Mouse (Mus musculus): Measurements from ENCODE around the gene Gm21915. TPM values are rescaled to one million over a fixed set of nuclear protein-coding genes. Genes with fewer than 3 reads are reported as not detected.

The Gm21915 gene
- polyA plus RNA-seq, 1 experiment from 2014 or later: not detected

DNA sequence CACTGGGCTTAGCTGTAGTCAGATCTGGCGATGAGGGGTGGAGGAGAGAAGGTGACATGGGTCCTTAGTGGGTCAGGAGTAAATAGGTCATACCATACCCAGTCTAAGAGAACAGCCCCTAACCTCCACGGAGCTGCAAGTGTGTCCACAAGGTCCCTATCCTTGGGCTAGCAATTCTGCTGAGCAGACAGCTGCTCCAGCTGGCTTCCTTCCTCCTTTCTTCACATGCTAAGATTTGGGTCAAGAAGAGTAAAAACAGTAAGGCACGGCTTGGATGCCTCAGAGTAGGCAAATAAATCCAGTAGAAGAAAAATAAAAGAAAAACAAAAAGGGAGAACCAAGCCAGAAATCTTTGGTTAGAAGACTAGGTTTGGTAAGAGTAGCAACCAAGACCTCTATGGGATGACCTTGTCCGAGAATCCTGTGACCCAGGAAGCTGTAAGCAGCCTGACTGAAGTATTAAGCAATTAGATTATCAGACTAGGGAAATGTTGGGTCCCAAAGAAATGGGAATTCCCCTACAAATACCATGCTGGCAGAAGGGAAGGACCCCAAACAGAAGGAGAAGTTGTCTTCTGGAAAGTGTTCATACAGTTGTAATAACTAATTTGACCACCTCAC, 19.1 kb upstream of the Gm21915 start:
- no peak for TF ChIP-seq CTCF (IDR thresholded peaks at IDR 0.05; ENCODE audit: low read depth)
- Histone ChIP-seq H3K9me3 (replicated peaks; ENCODE audit: low read length) (no peaks in the 10 kb centered on the region), H3K9ac (ENCODE audit: low read depth, low read length) (no peak overlapping the region), H3K4me3 (replicated peaks; ENCODE audit: low read depth, low read length) (no peak overlapping the region), H3K27ac (no peak overlapping the region), H3K36me3 (ENCODE audit: insufficient read depth, low read length) (no peaks in the 10 kb centered on the region), H3K4me1 (replicated peaks; ENCODE audit: insufficient read depth, low read length) (no peaks in the 10 kb centered on the region; the same call in 1 of the 2 replicates), H3K4me2 (ENCODE audit: low read length) (no peak overlapping the region), H3K27me3 (ENCODE audit: insufficient read depth, low read length) (no peaks in the 10 kb centered on the region)
- 70% methylated on average over 4 of the region's 4 CpGs for WGBS
- ATAC-seq (replicated peaks; ENCODE audit: low FRiP score, low read depth) (no peak), DNase-seq (ENCODE audit: low spot score) (no peak)

GRCm38 (mm10) chr9:40652757-40653156, 17.7 kb upstream of the Gm21915 start:
- 29% methylated on average over 9 of the region's 9 CpGs for WGBS

DNA sequence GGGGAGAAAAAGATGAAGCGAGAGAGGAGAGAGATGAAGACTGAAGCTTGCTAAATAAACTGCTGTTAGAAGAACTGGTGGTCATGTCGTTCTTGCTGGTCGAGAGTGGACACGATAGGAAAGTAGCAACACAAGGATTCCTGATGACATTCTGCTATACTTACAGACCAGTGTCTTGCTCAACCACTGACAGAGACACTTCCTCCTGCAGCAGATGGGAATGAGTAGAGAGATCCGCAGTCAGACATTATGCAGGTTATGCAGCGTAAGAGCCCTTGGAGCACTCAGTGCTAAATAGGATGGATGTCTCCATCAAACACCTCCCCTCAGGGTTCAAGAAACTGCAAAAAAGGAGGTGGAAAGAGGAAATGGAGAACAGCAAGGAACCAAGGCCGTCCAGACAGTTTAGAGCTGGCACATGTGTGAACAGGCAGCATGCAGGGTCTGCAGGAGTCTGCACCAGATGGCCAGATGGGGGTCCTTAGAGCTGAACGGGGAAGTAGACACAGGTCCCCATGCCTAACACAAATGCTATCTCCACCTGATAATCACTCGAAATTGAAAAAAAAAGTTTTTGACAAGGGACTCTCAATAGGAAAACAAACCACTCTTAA, 4.1 kb upstream of the Gm21915 start:
- no peaks in the 10 kb centered on the region for H3K4me1 ChIP-seq (replicated peaks; ENCODE audit: insufficient read depth, low read length)
- ATAC-seq (replicated peaks; ENCODE audit: low FRiP score, low read depth): no peak

More at GRCm38 (mm10) chr9:40652757-40653156, 17.7 kb upstream of the Gm21915 start:
- ATAC-seq (replicated peaks; ENCODE audit: low FRiP score, low read depth) (no peak), DNase-seq (ENCODE audit: low spot score) (no peak)
- Histone ChIP-seq H3K27ac (no peak overlapping the region), H3K9ac (ENCODE audit: low read depth, low read length) (no peak overlapping the region), H3K36me3 (ENCODE audit: insufficient read depth, low read length) (no peaks in the 10 kb centered on the region), H3K4me1 (replicated peaks; ENCODE audit: insufficient read depth, low read length) (no peaks in the 10 kb centered on the region; the same call in 1 of the 2 replicates), H3K4me3 (replicated peaks; ENCODE audit: low read depth, low read length) (no peak overlapping the region), H3K9me3 (replicated peaks; ENCODE audit: low read length) (no peaks in the 10 kb centered on the region), H3K27me3 (ENCODE audit: insufficient read depth, low read length) (no peaks in the 10 kb centered on the region), H3K4me2 (ENCODE audit: low read length) (no peak overlapping the region)
- no peak for TF ChIP-seq CTCF (IDR thresholded peaks at IDR 0.05; ENCODE audit: low read depth)

DNA sequence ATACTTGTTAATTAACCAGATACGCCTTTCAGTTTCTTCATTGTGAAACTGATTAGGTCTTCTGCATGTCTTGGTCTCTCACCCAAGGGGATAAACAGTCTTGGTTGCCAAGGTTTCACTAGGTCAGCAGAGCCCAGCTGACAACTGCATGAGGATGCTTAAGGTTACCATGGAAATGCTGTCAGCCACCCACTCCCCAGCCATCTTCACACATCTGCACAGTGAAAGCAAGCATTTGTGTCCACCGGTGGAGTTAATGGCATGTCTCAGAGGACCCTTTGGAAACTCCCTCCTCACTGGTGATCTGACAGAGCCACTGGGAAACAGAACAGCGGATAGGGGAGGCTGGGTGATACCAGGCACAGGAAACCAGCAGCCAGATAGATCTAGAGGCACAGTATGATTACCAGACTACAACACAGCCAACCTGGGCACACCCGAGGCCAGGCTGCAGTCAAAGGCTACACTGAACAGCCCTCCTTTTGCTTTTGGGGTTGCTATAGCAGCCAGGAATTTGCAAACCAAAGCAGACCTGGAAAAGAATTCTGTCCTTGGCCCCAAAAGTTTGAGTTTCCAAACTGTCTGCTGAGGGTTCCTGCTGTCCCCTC, 1.0 kb downstream of the Gm21915 start:
- no peak for ATAC-seq (replicated peaks; ENCODE audit: low FRiP score, low read depth)

More for the DNA sequence above, 4.1 kb upstream of the Gm21915 start:
- Histone ChIP-seq H3K27ac (no peak overlapping the region), H3K4me3 (replicated peaks; ENCODE audit: low read depth, low read length) (no peak overlapping the region), H3K4me2 (ENCODE audit: low read length) (no peak overlapping the region), H3K9me3 (replicated peaks; ENCODE audit: low read length) (no peaks in the 10 kb centered on the region), H3K9ac (ENCODE audit: low read depth, low read length) (no peak overlapping the region), H3K27me3 (ENCODE audit: insufficient read depth, low read length) (no peaks in the 10 kb centered on the region), H3K36me3 (ENCODE audit: insufficient read depth, low read length) (no peaks in the 10 kb centered on the region)
- 79% methylated on average over 9 of the region's 9 CpGs for WGBS
- TF ChIP-seq CTCF (IDR thresholded peaks at IDR 0.05; ENCODE audit: low read depth): no peak
- DNase-seq (ENCODE audit: low spot score): no peak

GRCm38 (mm10) chr9:40675203-40675958, 5.0 kb downstream of the Gm21915 start:
- Histone ChIP-seq H3K4me2 (ENCODE audit: low read length) (no peak overlapping the region), H3K27ac (no peak overlapping the region), H3K9me3 (replicated peaks; ENCODE audit: low read length) (no peaks in the 10 kb centered on the region), H3K4me1 (replicated peaks; ENCODE audit: insufficient read depth, low read length) (no peaks in the 10 kb centered on the region), H3K27me3 (ENCODE audit: insufficient read depth, low read length) (no peaks in the 10 kb centered on the region), H3K36me3 (ENCODE audit: insufficient read depth, low read length) (no peaks in the 10 kb centered on the region), H3K9ac (ENCODE audit: low read depth, low read length) (no peak overlapping the region), H3K4me3 (replicated peaks; ENCODE audit: low read depth, low read length) (no peak overlapping the region)
- DNase-seq (ENCODE audit: low spot score): peak; percentile 65
- TF ChIP-seq CTCF (IDR thresholded peaks at IDR 0.05; ENCODE audit: low read depth): no peak
- WGBS: 56% methylated on average over 12 of the region's 12 CpGs
- ATAC-seq (replicated peaks; ENCODE audit: low FRiP score, low read depth): peak; percentile 43; the same call in 1 of the 2 replicates

More for the DNA sequence above, 1.0 kb downstream of the Gm21915 start:
- no peak for TF ChIP-seq CTCF (IDR thresholded peaks at IDR 0.05; ENCODE audit: low read depth)
- Histone ChIP-seq H3K36me3 (ENCODE audit: insufficient read depth, low read length) (no peaks in the 10 kb centered on the region), H3K9me3 (replicated peaks; ENCODE audit: low read length) (no peaks in the 10 kb centered on the region), H3K27ac (no peak overlapping the region), H3K4me3 (replicated peaks; ENCODE audit: low read depth, low read length) (no peak overlapping the region), H3K9ac (ENCODE audit: low read depth, low read length) (no peak overlapping the region), H3K4me2 (ENCODE audit: low read length) (no peak overlapping the region), H3K4me1 (replicated peaks; ENCODE audit: insufficient read depth, low read length) (no peaks in the 10 kb centered on the region), H3K27me3 (ENCODE audit: insufficient read depth, low read length) (no peaks in the 10 kb centered on the region)
- DNase-seq (ENCODE audit: low spot score): no peak
- WGBS: 46% methylated on average over 4 of the region's 4 CpGs

GRCm38 (mm10) chr9:40678653-40679052, 8.2 kb downstream of the Gm21915 start:
- no peaks in the 10 kb centered on the region for H3K27me3 ChIP-seq (ENCODE audit: insufficient read depth, low read length)
- ATAC-seq (replicated peaks; ENCODE audit: low FRiP score, low read depth): no peak
- H3K4me3 ChIP-seq (replicated peaks; ENCODE audit: low read depth, low read length): no peak overlapping the region
- no peaks in the 10 kb centered on the region for H3K36me3 ChIP-seq (ENCODE audit: insufficient read depth, low read length)
- DNase-seq (ENCODE audit: low spot score): no peak
- no peak for TF ChIP-seq CTCF (IDR thresholded peaks at IDR 0.05; ENCODE audit: low read depth)
- H3K9me3 ChIP-seq (replicated peaks; ENCODE audit: low read length): no peaks in the 10 kb centered on the region
- H3K4me1 ChIP-seq (replicated peaks; ENCODE audit: insufficient read depth, low read length): no peaks in the 10 kb centered on the region
- WGBS: 62% methylated on average over 4 of the region's 4 CpGs
- H3K9ac ChIP-seq (ENCODE audit: low read depth, low read length): no peak overlapping the region
- H3K4me2 ChIP-seq (ENCODE audit: low read length): no peak overlapping the region
- H3K27ac ChIP-seq: no peak overlapping the region
